Mouse (Mus musculus) E14TG2a.4 (cell line): Measurements from ENCODE around the gene Anp32e.
"Not testable (repeated sequence)": the region's sequence is repeated elsewhere in the genome, so short reads cannot be mapped to it uniquely, and the experiment has no call there.

Experiments
- CTCF ChIP-seq: conservative IDR thresholded peaks from 2 replicates; pipeline ENCODE4 v1.5.1; 2014; ENCODE audit warnings: low read length
- POU5F1 ChIP-seq: IDR thresholded peaks from 2 replicates; pipeline ENCODE4 v1.6.1; 2014; ENCODE audit warnings: low read length, borderline replicate concordance

GRCm38 (mm10) chr3:95977587-95977986 is 48.5 kb downstream of the Anp32e start:
- not testable (repeated sequence) for TF ChIP-seq CTCF, POU5F1
